In the genomic region with DNA sequence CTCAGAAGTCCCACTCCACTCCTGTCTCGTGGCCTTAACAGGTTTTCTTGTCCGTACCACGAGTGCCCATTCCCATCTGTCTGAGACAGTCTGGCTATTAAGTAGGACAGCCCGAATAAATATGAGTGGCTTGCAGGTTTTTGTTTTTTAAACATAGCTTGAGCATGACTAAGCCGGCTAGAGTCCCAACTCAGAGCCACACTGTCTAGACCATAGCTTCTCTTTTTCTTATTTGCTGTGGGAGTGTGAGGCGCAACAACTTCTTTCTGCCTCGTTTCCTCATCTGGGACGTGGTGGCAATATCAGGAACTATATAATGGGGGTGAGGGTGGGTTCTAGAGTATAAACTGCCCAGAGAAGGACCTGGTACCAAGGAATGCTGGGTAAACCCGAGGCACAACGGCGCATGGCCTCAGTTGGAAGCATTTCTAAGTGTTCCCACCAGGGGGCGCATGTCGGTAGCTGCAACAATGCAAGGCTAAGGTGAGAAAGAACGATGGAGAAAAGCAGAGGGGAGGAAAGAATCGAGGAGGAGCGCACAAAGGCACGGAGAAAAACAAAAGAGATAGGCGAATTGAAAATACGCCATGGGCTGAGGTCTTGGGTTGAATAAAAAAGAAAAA, we compare ENCODE assay signal across 8 mouse cellular contexts. TPM values are rescaled to one million over a fixed set of nuclear protein-coding genes. Genes with fewer than 3 reads are reported as not detected.
A peak's percentile ranks its signal among the peaks of the same experiment; 100 is the strongest.
DNase-seq lines count a peak whose midpoint lies in the region; ATAC-seq and TF ChIP-seq lines count a peak whose summit lies in the region.

No protein-coding gene starts in this region.

- 41% methylated on average over 19 of the region's 19 CpGs for WGBS in forebrain, embryonic 10.5 days
- WGBS in lung, embryonic 14.5 days: 35% methylated on average over 19 of the region's 19 CpGs
- 24% methylated on average over 19 of the region's 19 CpGs for WGBS in thymus, adult 2 months

- H3K4me2 ChIP-seq in lung, embryonic 14.5 days: no peak overlapping the region

- H3K27ac ChIP-seq in forebrain, embryonic 10.5 days: no peak overlapping the region
- peak overlapping the region; percentile 56; the same call in 1 of the 2 replicates for H3K27ac ChIP-seq in lung, embryonic 14.5 days (ENCODE audit: low read depth)
- no peak overlapping the region for H3K27ac ChIP-seq in thymus, adult 2 months (ENCODE audit: control insufficient read depth, insufficient read depth, low read length)

- TF ChIP-seq CTCF in lung, embryonic 14.5 days (IDR thresholded peaks at IDR 0.05; ENCODE audit: low read depth): peak; percentile 94
- peak; percentile 82; the same call in 1 of the 2 replicates for TF ChIP-seq CTCF in thymus, adult 2 months (IDR thresholded peaks at IDR 0.05; ENCODE audit: borderline replicate concordance, control insufficient read depth, extremely low read depth, insufficient read depth, low read length, poor library complexity)

- H3K27me3 ChIP-seq in forebrain, embryonic 10.5 days (ENCODE audit: poor library complexity, severe bottlenecking): peaks cover 3% of the 10 kb centered on the region; the same call in 1 of the 2 replicates
- H3K27me3 ChIP-seq in lung, embryonic 14.5 days (ENCODE audit: insufficient read depth, low read length): no peaks in the 10 kb centered on the region
- no peaks in the 10 kb centered on the region for H3K27me3 ChIP-seq in thymus, adult 2 months (ENCODE audit: control insufficient read depth, insufficient read depth, low read length)

- H3K9ac ChIP-seq in lung, embryonic 14.5 days: no peak overlapping the region

- H3K9me3 ChIP-seq in forebrain, embryonic 10.5 days: no peaks in the 10 kb centered on the region
- H3K9me3 ChIP-seq in lung, embryonic 14.5 days (ENCODE audit: low read depth, low read length): no peaks in the 10 kb centered on the region

- no peak for TF ChIP-seq POLR2A in thymus, adult 2 months (IDR thresholded peaks at IDR 0.05; ENCODE audit: control insufficient read depth, extremely low read depth, insufficient read depth, low read length, poor library complexity)

- peaks cover 7% of the 10 kb centered on the region; the same call in 1 of the 2 replicates for H3K4me1 ChIP-seq in forebrain, embryonic 10.5 days
- no peaks in the 10 kb centered on the region for H3K4me1 ChIP-seq in lung, embryonic 14.5 days (ENCODE audit: insufficient read depth)
- H3K4me1 ChIP-seq in thymus, adult 2 months (replicated peaks; ENCODE audit: control insufficient read depth, insufficient read depth, low read length): no peaks in the 10 kb centered on the region

- no peak; the same call in 1 of the 2 replicates for ATAC-seq in lung, embryonic 14.5 days (ENCODE audit: insufficient read depth)

- intact Hi-C loops in heart, postnatal 10 days (cut with DNase I): loop anchor here (5.0 kb wide), 2 partner anchors 85 to 215 kb away; no protein-coding TSS in a partner anchor

- peak; percentile 38 to 57 for DNase-seq in CD8-positive naive resting alpha-beta T cell, adult 2 months (ENCODE audit: low read depth in 2 of 2, low spot score in 2 of 2)
- peak; percentile 13 for DNase-seq in c-Kit-negative CD71-positive TER-119-positive erythroid progenitor cells, embryonic 14.5 days (ENCODE audit: low read depth, low spot score)
- peak; percentile 80 for DNase-seq in forebrain, embryonic 10.5 days (ENCODE audit: extremely low spot score, low spot score)
- peak; percentile 83 to 88 for DNase-seq in heart, postnatal 10 days
- peak; percentile 75 to 91 for DNase-seq in kidney, postnatal 36 days
- DNase-seq in lung, embryonic 14.5 days: peak; percentile 87
- DNase-seq in ovary, postnatal 10 days (ENCODE audit: low spot score): peak; percentile 55
- DNase-seq in thymus, adult 2 months: peak; percentile 79

- no peaks in the 10 kb centered on the region for H3K36me3 ChIP-seq in forebrain, embryonic 10.5 days (replicated peaks)
- no peaks in the 10 kb centered on the region for H3K36me3 ChIP-seq in lung, embryonic 14.5 days (ENCODE audit: insufficient read depth)
- H3K36me3 ChIP-seq in thymus, adult 2 months (ENCODE audit: control insufficient read depth, insufficient read depth, low read length): no peaks in the 10 kb centered on the region

- H3K4me3 ChIP-seq in forebrain, embryonic 10.5 days: no peak overlapping the region
- H3K4me3 ChIP-seq in lung, embryonic 14.5 days (ENCODE audit: low read depth, low read length): no peak overlapping the region
- H3K4me3 ChIP-seq in thymus, adult 2 months (ENCODE audit: control insufficient read depth, insufficient read depth, low read length): no peak overlapping the region

RNA-seq across cellular contexts. Expression of gene Reg4, which starts 5.1 kb away (rescaled TPM):
- 0.14 TPM in 1 of 2 replicates, not detected in the other for polyA plus RNA-seq in forebrain, embryonic 10.5 days (2016; fragmentation: Nextera tagmentation; extraction: Ambion mirVana)
- total RNA-seq in heart, postnatal 10 days (2021): not detected
- not detected in 2 replicates for polyA plus RNA-seq in lung, embryonic 14.5 days (2014; fragmentation: Nextera tagmentation; extraction: Ambion mirVana)
- polyA plus RNA-seq in thymus, adult 2 months (2012; rRNA removed): 0.35 TPM in 1 of 2 replicates, not detected in the other

RNA-seq across cellular contexts. Expression of gene Hmgcs2, which starts 53.1 kb away (rescaled TPM):
- 0.50 and 0.57 TPM in 2 replicates for polyA plus RNA-seq in forebrain, embryonic 10.5 days (2016; fragmentation: Nextera tagmentation; extraction: Ambion mirVana)
- 100 to 1,000 TPM; 183 to 241 TPM for total RNA-seq in heart, postnatal 10 days (2021)
- polyA plus RNA-seq in lung, embryonic 14.5 days (2014; fragmentation: Nextera tagmentation; extraction: Ambion mirVana): 1.2 and 1.6 TPM in 2 replicates
- 8.8 and 9.9 TPM in 2 replicates for polyA plus RNA-seq in thymus, adult 2 months (2012; rRNA removed)

Comparison
In these comparisons a context has a peak if more than half of its experiments do, and no peak if none do; other contexts are left out.
1. DNase-seq: peak in every context shown above with its lines; median percentile 87 in lung, embryonic 14.5 days; 86 in heart, postnatal 10 days; 83 in kidney, postnatal 36 days; 80 in forebrain, embryonic 10.5 days; 79 in thymus, adult 2 months; 55 in ovary, postnatal 10 days; 48 in CD8-positive naive resting alpha-beta T cell, adult 2 months; 13 in c-Kit-negative CD71-positive TER-119-positive erythroid progenitor cells, embryonic 14.5 days.